Mouse (Mus musculus) bone marrow macrophage, adult 2 months (primary cell): ENCODE data around the gene Zfp143. TPM values are rescaled to one million over a fixed set of nuclear protein-coding genes. Genes with fewer than 3 reads are reported as not detected.
A peak's percentile ranks its signal among the peaks of the same experiment; 100 is the strongest.
"Not testable (repeated sequence)": the region's sequence is repeated elsewhere in the genome, so short reads cannot be mapped to it uniquely, and the experiment has no call there.

Experiments used
- H3K27ac ChIP-seq: 2 replicates; pipeline ENCODE4 v1.5.1; 2012; ENCODE audit warnings: low read depth, low read length; ENCODE audit not compliant: insufficient read depth
- H3K4me1 ChIP-seq: 2 replicates; pipeline ENCODE4 v1.6.1; 2012; ENCODE audit warnings: low read length; ENCODE audit not compliant: control insufficient read depth, insufficient read depth
- H3K4me3 ChIP-seq: 2 replicates; pipeline ENCODE4 v1.5.1; 2012; ENCODE audit warnings: mild to moderate bottlenecking, low read length, moderate library complexity; ENCODE audit not compliant: insufficient read depth
- CTCF ChIP-seq: IDR thresholded peaks from 2 replicates; pipeline ENCODE4 v1.5.1; 2012; ENCODE audit warnings: low read depth, mild to moderate bottlenecking, low read length, moderate library complexity
- POLR2A ChIP-seq: IDR thresholded peaks from 2 replicates; pipeline ENCODE4 v1.6.1; 2012; ENCODE audit warnings: mild to moderate bottlenecking, low read depth, low read length, borderline replicate concordance
- polyA plus RNA-seq: library from polyadenylated mRNA; stranded (reverse); fragments of >200 nt; gene quantifications from 2 replicates; pipeline ENCODE4 v1.2.4, GENCODE M21; 2012; ENCODE audit not compliant: missing spikeins, insufficient read depth, insufficient read length

The Zfp143 gene
- 17.4 and 22.2 TPM in 2 replicates for polyA plus RNA-seq

GRCm38 (mm10) chr7:110061199-110061751 is at the start of gene Zfp143:
TSS of gene Zfp143 (plus strand) at chr7:110061217.
- Histone ChIP-seq H3K4me1 (peaks cover 3% of the 10 kb centered on the region), H3K27ac (peak within 1 kb of the TSS; percentile 96), H3K4me3 (peak within 1 kb of the TSS; percentile 84)
- TF ChIP-seq CTCF (no peak), POLR2A (no peak)

GRCm38 (mm10) chr7:110011417-110011816 is 49.6 kb upstream of the Zfp143 start:
- TF ChIP-seq POLR2A: no peak
- TF ChIP-seq CTCF: no peak
- Histone ChIP-seq H3K27ac (no peak overlapping the region), H3K4me1 (peaks cover 4% of the 10 kb centered on the region), H3K4me3 (no peak overlapping the region)

GRCm38 (mm10) chr7:110014272-110014671 is 46.7 kb upstream of the Zfp143 start:
- no peak for TF ChIP-seq POLR2A
- TF ChIP-seq CTCF: no peak
- no peak overlapping the region for H3K27ac ChIP-seq
- H3K4me1 ChIP-seq: 0 out of 2 replicates have a peak, but pooled peaks cover 2% of the 10 kb centered on the region
- no peak overlapping the region for H3K4me3 ChIP-seq

- Histone ChIP-seq H3K27ac (peak within 1 kb of the TSS; percentile 83), H3K4me1 (0 out of 2 replicates have a peak, but pooled peaks cover 8% of the 10 kb centered on the region), H3K4me3 (peak within 1 kb of the TSS; percentile 100)
- no peak for TF ChIP-seq POLR2A
- no peak for TF ChIP-seq CTCF
Measured at GRCm38 (mm10) chr7:110018117-110018630, 42.8 kb upstream of the Zfp143 start, which contains the start of gene Ipo7. TSS of gene Ipo7 (plus strand) at chr7:110018274.

DNA sequence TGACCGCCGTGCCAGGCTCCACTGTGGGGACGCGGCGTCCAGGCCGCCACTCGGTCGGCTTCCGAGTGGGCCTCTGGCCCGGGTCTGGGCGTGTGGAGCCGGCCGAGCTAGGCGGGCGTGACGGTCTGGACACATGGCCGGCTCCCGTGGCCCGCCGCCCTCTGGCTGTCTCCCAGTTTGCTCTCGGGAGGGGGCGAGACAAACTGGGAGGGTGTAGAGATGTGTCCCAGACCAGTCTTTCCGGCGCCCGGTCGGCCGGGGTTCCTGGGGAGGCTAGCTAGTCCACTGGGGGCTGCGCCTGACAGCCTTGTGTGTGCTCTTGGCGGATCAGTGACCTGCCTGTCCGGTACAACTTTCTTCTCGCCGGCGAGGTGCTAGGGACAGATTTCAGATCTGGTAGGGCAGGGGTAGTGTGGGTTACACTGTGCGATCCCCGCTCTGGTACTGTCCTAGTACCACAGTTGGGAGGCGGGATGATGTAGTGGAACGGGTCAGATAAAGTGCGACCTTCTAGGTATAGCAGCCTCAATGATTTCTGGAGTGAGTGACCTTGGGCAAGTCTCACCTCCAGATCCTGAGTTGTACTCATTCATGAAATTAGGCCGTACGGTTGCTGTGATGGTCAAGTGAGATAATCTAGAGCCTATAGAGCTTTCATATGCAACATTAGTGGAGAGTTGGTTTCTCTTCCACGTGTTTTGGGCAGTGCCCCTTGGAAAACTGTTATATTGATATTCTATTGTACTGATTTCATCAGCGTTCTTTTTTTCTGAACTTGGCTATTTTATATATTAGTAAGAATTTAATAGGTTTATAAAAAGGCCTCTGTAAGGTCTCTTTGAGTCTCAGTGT is 42.2 kb upstream of the Zfp143 start:
- peak overlapping the region; percentile 83 for H3K27ac ChIP-seq
- H3K4me1 ChIP-seq: 0 out of 2 replicates have a peak, but pooled peaks cover 8% of the 10 kb centered on the region
- H3K4me3 ChIP-seq: peak overlapping the region; percentile 100
- no peak for TF ChIP-seq CTCF
- no peak for TF ChIP-seq POLR2A

DNA sequence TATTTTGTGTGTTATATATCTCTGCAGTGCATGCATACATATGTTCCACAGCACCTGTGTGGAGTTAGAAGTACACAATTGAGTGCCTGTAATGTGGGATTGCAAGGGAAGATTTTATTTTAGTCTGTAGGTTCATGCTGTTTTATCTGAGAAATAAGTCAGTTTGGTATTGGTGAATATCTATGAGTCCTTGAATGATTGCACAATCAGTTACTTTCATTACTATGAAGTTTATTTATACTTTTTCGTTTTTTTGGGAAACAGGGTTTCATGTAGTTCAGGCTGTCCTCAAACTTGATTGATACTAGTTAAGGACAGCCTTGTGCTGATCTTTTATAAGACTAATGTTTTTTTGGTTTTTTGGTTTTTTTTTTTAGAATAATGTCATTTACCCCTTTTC is 37.5 kb upstream of the Zfp143 start:
- Histone ChIP-seq H3K27ac (no peak overlapping the region), H3K4me3 (no peak overlapping the region), H3K4me1 (peaks cover 6% of the 10 kb centered on the region; the same call in 1 of the 2 replicates)
- TF ChIP-seq POLR2A: no peak
- no peak for TF ChIP-seq CTCF

DNA sequence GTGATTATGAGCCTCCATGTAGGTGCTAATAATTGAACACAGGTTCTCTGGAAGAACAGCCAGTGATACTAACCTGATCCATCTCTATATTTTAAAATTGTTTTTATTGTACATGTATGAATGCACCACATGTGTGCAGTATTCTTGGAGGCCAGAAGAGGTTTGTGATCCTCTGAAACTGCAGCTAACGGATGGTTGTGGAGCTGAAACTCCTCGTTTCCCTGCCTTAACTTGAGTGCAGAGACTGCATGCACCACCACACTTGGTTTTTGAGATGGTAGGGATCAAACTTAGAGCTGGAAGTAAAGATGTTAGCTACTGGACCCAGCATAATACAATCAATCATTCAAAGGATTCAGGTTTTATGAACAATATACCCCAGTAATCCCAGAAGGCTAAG is 34.4 kb upstream of the Zfp143 start:
- Histone ChIP-seq H3K27ac (no peak overlapping the region), H3K4me3 (no peak overlapping the region), H3K4me1 (peaks cover 2% of the 10 kb centered on the region; the same call in 1 of the 2 replicates)
- TF ChIP-seq CTCF (no peak), POLR2A (no peak)

DNA sequence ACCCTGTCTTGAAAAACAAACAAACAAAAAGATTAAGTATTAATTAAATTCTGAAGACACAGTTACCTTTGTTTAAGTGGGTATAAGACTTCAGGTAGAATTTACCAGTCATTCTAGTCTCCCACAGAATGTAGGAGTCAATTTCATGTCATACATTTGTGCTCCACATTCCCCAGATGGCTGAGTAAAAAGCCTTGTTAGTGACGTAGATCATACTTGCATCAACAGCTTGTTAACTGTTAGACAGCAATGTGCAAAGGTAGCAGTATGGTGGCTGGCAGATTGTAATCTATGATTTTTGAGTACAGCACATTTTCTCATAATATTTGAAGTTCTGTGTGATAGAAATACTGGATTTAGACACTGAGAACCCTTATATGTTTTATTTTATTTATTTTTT is 32.2 kb upstream of the Zfp143 start:
- no peak overlapping the region for H3K4me3 ChIP-seq
- H3K4me1 ChIP-seq: no peaks in the 10 kb centered on the region; the same call in 1 of the 2 replicates
- TF ChIP-seq CTCF (no peak), POLR2A (no peak)
- no peak overlapping the region for H3K27ac ChIP-seq

GRCm38 (mm10) chr7:110030342-110030741 is 30.7 kb upstream of the Zfp143 start:
- Histone ChIP-seq H3K4me1 (peaks cover 4% of the 10 kb centered on the region; the same call in 1 of the 2 replicates), H3K27ac (no peak overlapping the region), H3K4me3 (no peak overlapping the region)
- no peak for TF ChIP-seq POLR2A
- no peak for TF ChIP-seq CTCF

DNA sequence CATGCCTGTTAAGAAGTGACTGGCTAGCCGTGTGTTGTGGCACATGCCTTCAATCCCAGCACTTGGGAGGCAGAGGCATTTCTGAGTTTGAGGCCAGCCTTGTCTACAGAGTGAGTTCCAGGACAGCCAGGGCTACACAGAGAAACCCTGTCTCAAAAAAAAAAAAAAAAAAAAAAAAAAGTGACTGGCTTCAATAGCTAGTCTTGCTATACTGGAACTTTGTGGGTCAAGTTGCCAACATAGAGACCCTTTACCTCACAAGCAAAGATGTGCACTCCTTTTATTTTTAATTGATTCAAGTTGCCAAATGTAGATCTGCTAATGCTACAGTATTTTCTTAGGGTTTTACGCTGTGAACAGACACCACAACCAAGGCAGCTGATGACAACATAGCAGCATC is 3.3 kb upstream of the Zfp143 start:
- not testable (repeated sequence) for H3K27ac ChIP-seq, H3K4me3 ChIP-seq, H3K4me1 ChIP-seq
